Comparison of ENCODE assay signal across 18 mouse cellular contexts in genomic region chr14:16260541-16260940, GRCm38 (mm10). TPM values are rescaled to one million over a fixed set of nuclear protein-coding genes. Genes with fewer than 3 reads are reported as not detected.
A peak's percentile ranks its signal among the peaks of the same experiment; 100 is the strongest.
DNase-seq lines count a peak whose midpoint lies in the region; ATAC-seq and TF ChIP-seq lines count a peak whose summit lies in the region.
"Had no signal": no experiment of that assay in that cellular context is flagged by ENCODE, and none has a peak within 500 bp of the region (broad histone marks: within the 10 kb centered on the region; RNA-seq: fewer than 3 reads in every experiment).

No protein-coding gene starts in this region.

- H3K36me3 ChIP-seq in forebrain, embryonic 16.5 days (ENCODE audit: control insufficient read depth, insufficient read depth) = peaks cover 5% of the 10 kb centered on the region; the same call in 1 of the 2 replicates
- H3K36me3 ChIP-seq in forebrain, embryonic 12.5 days (replicated peaks) = peaks cover 6% of the 10 kb centered on the region; the same call in 1 of the 2 replicates
- H3K36me3 ChIP-seq in midbrain, embryonic 15.5 days (replicated peaks) = 0 out of 2 replicates have a peak, but pooled peaks cover 5% of the 10 kb centered on the region

- no peak overlapping the region for H3K4me3 ChIP-seq in forebrain, embryonic 16.5 days (replicated peaks; ENCODE audit: low read length)
- H3K4me3 ChIP-seq in forebrain, embryonic 12.5 days (replicated peaks) = no peak overlapping the region
- no peak overlapping the region for H3K4me3 ChIP-seq in cerebellum, adult 2 months (replicated peaks; ENCODE audit: insufficient read depth, low read depth, low read length)
- H3K4me3 ChIP-seq in midbrain, embryonic 15.5 days = no peak overlapping the region
- H3K4me3 ChIP-seq: heart, embryonic 15.5 days had no signal

- H3K4me2 ChIP-seq in forebrain, embryonic 16.5 days (ENCODE audit: low read length) = no peak overlapping the region
- H3K4me2 ChIP-seq in forebrain, embryonic 12.5 days = no peak overlapping the region
- no peak overlapping the region for H3K4me2 ChIP-seq in midbrain, embryonic 15.5 days
- H3K4me2 ChIP-seq: heart, embryonic 15.5 days had no signal

- ATAC-seq in forebrain, embryonic 16.5 days = peak; percentile 68; the same call in 1 of the 2 replicates
- no peak for ATAC-seq in forebrain, embryonic 12.5 days (ENCODE audit: low FRiP score)
- no peak for ATAC-seq in midbrain, embryonic 15.5 days (replicated peaks)

- no peaks in the 10 kb centered on the region for H3K9me3 ChIP-seq in forebrain, embryonic 16.5 days (ENCODE audit: control insufficient read depth, low read length)
- no peaks in the 10 kb centered on the region for H3K9me3 ChIP-seq in forebrain, embryonic 12.5 days
- no peaks in the 10 kb centered on the region for H3K9me3 ChIP-seq in midbrain, embryonic 15.5 days
- H3K9me3 ChIP-seq: heart, embryonic 15.5 days had no signal

- no peak overlapping the region for H3K9ac ChIP-seq in forebrain, embryonic 16.5 days (replicated peaks; ENCODE audit: low read depth, low read length)
- H3K9ac ChIP-seq in forebrain, embryonic 12.5 days = no peak overlapping the region
- H3K9ac ChIP-seq in midbrain, embryonic 15.5 days = no peak overlapping the region
- H3K9ac ChIP-seq: heart, embryonic 15.5 days had no signal

- peaks cover 4% of the 10 kb centered on the region; the same call in 1 of the 2 replicates for H3K4me1 ChIP-seq in forebrain, embryonic 16.5 days (replicated peaks; ENCODE audit: control insufficient read depth, insufficient read depth, low read length)
- no peaks in the 10 kb centered on the region for H3K4me1 ChIP-seq in forebrain, embryonic 12.5 days
- peaks cover 3% of the 10 kb centered on the region; the same call in 1 of the 2 replicates for H3K4me1 ChIP-seq in cerebellum, adult 2 months (ENCODE audit: control insufficient read depth, insufficient read depth, low read length)
- no peaks in the 10 kb centered on the region for H3K4me1 ChIP-seq in midbrain, embryonic 15.5 days
- H3K4me1 ChIP-seq: heart, embryonic 15.5 days had no signal

- DNase-seq in left cerebral cortex, postnatal 14 days (ENCODE audit: low spot score in 2 of 2) = peak; percentile 41 to 55
- no peak for DNase-seq in left cerebral cortex, postnatal 36 days (ENCODE audit: low spot score in 2 of 2)
- peak; percentile 72 to 86 for DNase-seq in cerebellum, adult 2 months
- DNase-seq in left cerebral cortex, postnatal 4 days = peak; percentile 50
- no peak for DNase-seq in adrenal gland, postnatal 25 days
- DNase-seq: kidney, adult 11 months; kidney, postnatal 14 days; layer of hippocampus, postnatal 36 days; liver; lung, adult 18-20 months; midbrain, embryonic 14.5 days; spleen, adult 18-20 months had no signal

- no peak for TF ChIP-seq POLR2A in cerebellum, adult 2 months (IDR thresholded peaks at IDR 0.05; ENCODE audit: borderline replicate concordance, insufficient read depth, low read length)

- no peaks in the 10 kb centered on the region for H3K27me3 ChIP-seq in forebrain, embryonic 16.5 days (replicated peaks; ENCODE audit: control insufficient read depth, insufficient read depth, low read length)
- H3K27me3 ChIP-seq in forebrain, embryonic 12.5 days = no peaks in the 10 kb centered on the region
- no peaks in the 10 kb centered on the region for H3K27me3 ChIP-seq in cerebellum, adult 2 months (ENCODE audit: control insufficient read depth, insufficient read depth, low read length)
- no peaks in the 10 kb centered on the region for H3K27me3 ChIP-seq in midbrain, embryonic 15.5 days (replicated peaks)
- H3K27me3 ChIP-seq: CH12.LX; heart, embryonic 15.5 days had no signal

- WGBS in forebrain, embryonic 16.5 days = 60% methylated on average over 6 of the region's 6 CpGs
- WGBS in forebrain, embryonic 12.5 days = 81% methylated on average over 6 of the region's 6 CpGs
- 9% methylated on average over 6 of the region's 6 CpGs for WGBS in cerebellum, adult 2 months
- WGBS in midbrain, embryonic 15.5 days = 79% methylated on average over 6 of the region's 6 CpGs

- TF ChIP-seq CTCF in cerebellum, adult 2 months (IDR thresholded peaks at IDR 0.05; ENCODE audit: borderline replicate concordance, insufficient read depth, low read depth, low read length) = no peak

- no peak overlapping the region for H3K27ac ChIP-seq in forebrain, embryonic 16.5 days (ENCODE audit: low read length)
- no peak overlapping the region for H3K27ac ChIP-seq in forebrain, embryonic 12.5 days
- no peak overlapping the region for H3K27ac ChIP-seq in cerebellum, adult 2 months (ENCODE audit: insufficient read depth, low read length)
- no peak overlapping the region for H3K27ac ChIP-seq in midbrain, embryonic 15.5 days
- H3K27ac ChIP-seq: heart, embryonic 15.5 days; macrophage had no signal

- intact Hi-C loops in left cerebral cortex, postnatal 14 days (cut with DNase I) = no loop called here
- intact Hi-C loops in left cerebral cortex, postnatal 36 days (cut with DNase I) = no loop called here
- intact Hi-C loops in left cerebral cortex, postnatal 4 days (cut with DNase I) = no loop called here

RNA-seq across cellular contexts. Expression of gene Oxsm, which starts 10.9 kb away (rescaled TPM):
- polyA plus RNA-seq in forebrain, embryonic 16.5 days (2015; fragmentation: Nextera tagmentation; extraction: Ambion mirVana) = 1.7 and 2.7 TPM in 2 replicates
- polyA plus RNA-seq in forebrain, embryonic 12.5 days (2016; fragmentation: Nextera tagmentation; extraction: Ambion mirVana) = 1.7 and 2.3 TPM in 2 replicates
- total RNA-seq in left cerebral cortex, postnatal 14 days (2021) = 10 to 100 TPM in 1 of 2 experiments, 1 to 10 TPM in 1; 9.2 to 10.7 TPM
- total RNA-seq in left cerebral cortex, postnatal 36 days (2021) = 10 to 100 TPM; 10.4 to 11.6 TPM
- polyA plus RNA-seq in cerebellum, adult 2 months (2012; rRNA removed) = 6.0 and 7.2 TPM in 2 replicates
- 10 to 100 TPM; 10.3 to 11.0 TPM for total RNA-seq in left cerebral cortex, postnatal 4 days (2021)
- total RNA-seq in adrenal gland, postnatal 25 days (2021) = 17.1 and 28.1 TPM in 2 replicates
- polyA plus RNA-seq in midbrain, embryonic 15.5 days (2015; fragmentation: Nextera tagmentation; extraction: Ambion mirVana) = 1.9 and 2.1 TPM in 2 replicates

RNA-seq across cellular contexts. Expression of gene Ngly1, which starts 11.5 kb away (rescaled TPM):
- polyA plus RNA-seq in forebrain, embryonic 16.5 days (2015; fragmentation: Nextera tagmentation; extraction: Ambion mirVana) = 25.2 and 28.7 TPM in 2 replicates
- polyA plus RNA-seq in forebrain, embryonic 12.5 days (2016; fragmentation: Nextera tagmentation; extraction: Ambion mirVana) = 26.9 and 29.2 TPM in 2 replicates
- 10 to 100 TPM; 32.9 to 33.5 TPM for total RNA-seq in left cerebral cortex, postnatal 14 days (2021)
- total RNA-seq in left cerebral cortex, postnatal 36 days (2021) = 10 to 100 TPM; 29.1 to 33.4 TPM
- 21.4 and 23.7 TPM in 2 replicates for polyA plus RNA-seq in cerebellum, adult 2 months (2012; rRNA removed)
- 10 to 100 TPM; 27.3 to 32.1 TPM for total RNA-seq in left cerebral cortex, postnatal 4 days (2021)
- 49.7 and 59.2 TPM in 2 replicates for total RNA-seq in adrenal gland, postnatal 25 days (2021)
- polyA plus RNA-seq in midbrain, embryonic 15.5 days (2015; fragmentation: Nextera tagmentation; extraction: Ambion mirVana) = 25.4 and 26.0 TPM in 2 replicates

Comparison
In these comparisons a context has a peak if more than half of its experiments do, and no peak if none do; other contexts are left out.
1. DNase-seq: peak in left cerebral cortex, postnatal 14 days (2 of 2), cerebellum, adult 2 months (2 of 2) and left cerebral cortex, postnatal 4 days (single experiment); none in left cerebral cortex, postnatal 36 days (0 of 2) and adrenal gland, postnatal 25 days (single experiment).